Mouse (Mus musculus) heart, adult 2 months (tissue): ENCODE measurements around the gene Tesk1.

Experiments
- CTCF ChIP-seq: fragments of 200-600 bp; IDR thresholded peaks from 2 replicates; pipeline ENCODE4 v1.8.1; 2022; ENCODE audit warnings: antibody characterized with exemption, mild to moderate bottlenecking, moderate library complexity
- POLR2A ChIP-seq: fragments of 200-500 bp; IDR thresholded peaks from 2 replicates; pipeline ENCODE4 v1.6.1; 2011; ENCODE audit warnings: mild to moderate bottlenecking, low read depth, low read length, control low read depth; ENCODE audit not compliant: insufficient read depth

DNA sequence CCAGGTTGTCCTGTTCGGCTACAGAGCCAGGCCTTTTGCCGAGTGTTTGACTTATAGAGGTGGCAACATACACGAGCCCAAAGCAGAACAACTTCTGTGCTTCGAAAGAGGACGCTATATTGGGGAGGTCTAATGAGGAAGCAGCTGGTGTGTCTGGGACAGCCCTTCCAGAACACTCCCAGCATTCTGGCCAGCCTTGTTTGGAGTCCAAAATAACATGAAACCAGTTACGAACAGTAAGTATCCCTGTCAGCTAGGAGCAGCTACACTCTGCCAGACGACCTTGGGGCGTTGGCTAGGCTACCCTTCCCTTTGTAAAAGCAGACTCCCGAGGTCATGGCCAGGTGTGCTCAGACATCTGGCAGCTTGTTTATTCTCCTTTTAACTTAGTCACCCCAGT, 39.5 kb upstream of the Tesk1 start:
- TF ChIP-seq POLR2A (no peak; the same call in 1 of the 2 replicates), CTCF (no peak)
